Mouse (Mus musculus) right cerebral cortex, postnatal 14 days (tissue): ENCODE measurements around the gene Pdx1.

Experiments
- DNase-seq: peaks from one replicate; pipeline ENCODE4 v3.0.0; 2022

The Pdx1 gene

DNA sequence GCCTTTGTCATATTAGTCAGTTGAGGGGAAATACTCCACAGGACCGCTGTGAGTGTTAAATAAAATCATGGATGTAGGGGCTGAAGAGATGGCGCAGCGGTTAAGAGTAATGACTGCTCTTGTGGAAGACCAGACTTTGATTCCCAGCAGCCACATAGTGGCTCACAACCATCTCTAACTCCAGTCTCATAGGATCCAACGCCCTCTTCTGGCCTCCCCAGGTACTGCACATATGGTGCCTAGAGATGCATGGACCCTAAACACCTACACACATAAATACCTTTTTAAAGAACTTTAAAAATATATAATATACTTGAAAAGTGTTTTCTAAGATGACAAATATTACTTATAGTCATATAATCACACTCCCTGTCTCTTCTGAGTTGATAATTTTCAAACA is 14.6 kb downstream of the Pdx1 start:
- no peak for DNase-seq

GRCm38 (mm10) chr5:147291764-147292505 is 22.2 kb downstream of the Pdx1 start:
- no peak for DNase-seq

DNA sequence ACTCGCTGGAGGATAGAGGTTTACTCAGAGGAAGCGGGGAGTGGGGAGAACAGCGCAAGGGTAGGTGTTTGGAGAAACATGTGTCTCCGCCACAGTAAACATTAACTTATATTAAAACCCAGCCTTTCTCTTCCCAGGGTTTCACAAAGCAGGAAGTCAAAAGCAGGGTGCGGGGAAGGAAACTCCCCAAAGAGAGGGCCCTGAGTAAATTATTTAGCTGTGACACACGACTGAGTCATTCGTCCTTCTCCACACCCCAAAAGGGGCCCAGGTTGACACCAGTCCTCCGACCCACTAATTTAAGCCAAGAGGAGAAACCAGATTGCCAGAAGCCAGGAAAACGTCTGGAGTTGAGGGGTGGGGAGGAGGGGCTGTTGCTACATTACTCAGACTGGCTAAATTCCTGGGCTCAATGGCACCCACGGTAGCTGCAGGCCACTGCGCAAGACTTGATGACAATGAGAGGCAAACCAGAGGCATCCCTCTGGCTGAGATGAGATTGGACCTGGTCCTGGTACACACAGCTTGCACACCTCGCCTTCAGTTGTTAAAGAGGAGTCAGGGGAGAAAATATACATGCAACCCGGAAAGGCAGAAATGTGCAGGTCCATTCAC is 22.9 kb downstream of the Pdx1 start:
- DNase-seq: no peak

- peak; percentile 64 for DNase-seq
Measured at GRCm38 (mm10) chr5:147293127-147293910, 23.6 kb downstream of the Pdx1 start.

- DNase-seq: no peak
Measured at GRCm38 (mm10) chr5:147294121-147294520, 24.4 kb downstream of the Pdx1 start.

DNA sequence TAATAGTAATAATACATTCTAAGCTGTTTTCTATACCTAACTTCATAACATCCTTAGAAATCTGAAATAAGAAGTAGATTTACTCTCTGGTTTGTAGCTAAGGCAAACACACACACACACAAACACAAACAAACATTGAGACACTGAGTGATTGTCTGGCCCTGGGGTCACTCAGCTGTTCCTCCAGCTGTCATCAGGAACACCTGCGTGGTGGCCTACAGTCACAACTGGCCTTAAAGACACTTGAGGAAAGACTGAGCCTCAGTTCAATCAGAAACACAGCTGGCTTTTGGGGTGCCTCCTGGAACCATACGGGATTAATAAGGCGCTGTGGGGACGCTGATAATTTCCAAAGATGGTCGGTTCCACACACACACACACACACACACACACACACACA is 27.5 kb downstream of the Pdx1 start:
- no peak for DNase-seq

DNA sequence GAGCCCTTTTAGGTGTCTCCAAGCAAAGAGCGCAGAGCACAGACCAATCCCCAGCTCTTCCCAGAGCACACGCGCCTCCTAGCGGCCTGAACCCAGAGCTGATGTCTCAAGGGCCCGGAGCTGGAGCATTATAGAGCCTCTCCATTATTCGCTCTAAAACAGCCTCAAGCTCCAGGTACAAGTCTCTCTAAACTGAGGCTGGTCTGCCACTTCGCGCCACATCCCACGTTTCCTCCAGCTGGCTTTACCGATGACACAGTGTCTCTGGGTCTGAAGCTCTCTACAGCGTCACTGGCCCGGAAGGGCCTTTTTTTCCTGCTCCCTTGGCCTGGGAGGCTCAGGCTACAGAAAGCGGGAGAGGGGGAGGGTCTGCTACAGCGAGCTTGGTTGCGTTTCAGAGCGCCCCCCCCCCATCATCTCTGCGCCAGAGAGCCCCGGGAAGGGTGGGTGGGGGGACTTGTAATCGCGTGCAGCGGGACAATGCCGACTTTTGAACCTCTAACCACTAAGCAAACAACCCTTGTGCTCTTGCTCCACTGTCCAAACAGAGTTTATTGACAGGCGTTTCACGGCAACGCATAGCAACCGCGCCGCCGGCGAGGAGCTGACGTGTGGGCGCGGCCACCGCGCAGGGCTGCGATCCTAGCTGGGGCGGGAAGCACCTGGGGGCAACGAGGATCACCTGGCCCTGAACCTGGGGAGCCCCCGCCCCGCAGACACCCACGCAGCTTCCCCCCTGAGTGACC is 29.7 kb downstream of the Pdx1 start:
- no peak for DNase-seq

DNA sequence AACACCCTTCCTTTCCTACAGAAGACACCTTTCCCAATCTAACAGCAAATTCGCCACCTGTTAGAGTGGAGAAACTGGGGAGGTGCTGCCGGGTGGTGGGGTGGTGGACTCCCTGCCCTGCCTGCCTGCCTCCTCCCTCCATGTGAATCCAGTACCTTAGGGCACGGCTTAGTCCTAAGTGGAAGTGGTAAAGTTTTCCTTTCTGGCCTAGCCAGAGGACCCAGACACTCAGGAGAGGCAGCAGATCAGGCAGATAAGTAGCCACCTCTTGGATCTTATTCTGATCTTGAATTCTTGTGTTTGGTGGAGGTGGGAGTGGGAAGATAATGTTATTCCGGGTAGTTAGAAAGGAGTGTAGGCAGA is 30.2 kb downstream of the Pdx1 start:
- no peak for DNase-seq

GRCm38 (mm10) chr5:147300917-147301780 is 31.4 kb downstream of the Pdx1 start:
- DNase-seq: no peak

DNA sequence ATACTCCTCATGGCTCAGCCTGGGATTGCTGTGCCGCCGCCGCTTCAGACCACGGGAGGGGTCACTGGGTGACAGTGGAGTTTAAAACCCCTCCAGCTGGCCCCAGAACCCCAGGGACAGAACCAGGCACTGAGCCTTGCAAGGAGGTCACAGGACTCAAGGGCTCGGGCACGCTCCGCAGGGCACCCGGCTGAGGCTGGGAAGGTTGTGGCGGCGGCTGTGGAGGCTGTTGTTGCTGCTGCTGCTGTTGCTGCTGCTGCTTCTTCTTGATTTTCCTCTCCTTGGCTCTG is 32.0 kb downstream of the Pdx1 start:
- no peak for DNase-seq

DNA sequence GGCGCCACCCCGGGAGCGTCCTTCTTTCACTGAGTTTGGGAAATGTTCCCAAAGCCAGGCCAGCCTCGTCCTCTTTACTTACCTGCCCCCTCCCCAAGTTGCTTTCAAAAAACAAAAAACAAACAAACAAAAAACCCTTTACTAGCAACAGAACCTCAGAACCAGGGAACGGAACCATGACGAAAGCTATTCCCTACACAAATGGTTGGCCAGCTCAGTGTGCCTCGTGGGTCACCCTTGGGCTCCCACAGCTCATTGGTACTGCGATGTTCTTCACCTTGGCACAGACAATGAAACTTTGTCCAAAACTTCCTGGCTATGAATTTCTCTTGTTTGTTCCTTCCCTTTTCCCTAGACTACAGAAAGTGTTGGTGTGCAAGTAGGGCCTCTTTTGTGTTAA is 32.4 kb downstream of the Pdx1 start:
- DNase-seq: no peak

DNA sequence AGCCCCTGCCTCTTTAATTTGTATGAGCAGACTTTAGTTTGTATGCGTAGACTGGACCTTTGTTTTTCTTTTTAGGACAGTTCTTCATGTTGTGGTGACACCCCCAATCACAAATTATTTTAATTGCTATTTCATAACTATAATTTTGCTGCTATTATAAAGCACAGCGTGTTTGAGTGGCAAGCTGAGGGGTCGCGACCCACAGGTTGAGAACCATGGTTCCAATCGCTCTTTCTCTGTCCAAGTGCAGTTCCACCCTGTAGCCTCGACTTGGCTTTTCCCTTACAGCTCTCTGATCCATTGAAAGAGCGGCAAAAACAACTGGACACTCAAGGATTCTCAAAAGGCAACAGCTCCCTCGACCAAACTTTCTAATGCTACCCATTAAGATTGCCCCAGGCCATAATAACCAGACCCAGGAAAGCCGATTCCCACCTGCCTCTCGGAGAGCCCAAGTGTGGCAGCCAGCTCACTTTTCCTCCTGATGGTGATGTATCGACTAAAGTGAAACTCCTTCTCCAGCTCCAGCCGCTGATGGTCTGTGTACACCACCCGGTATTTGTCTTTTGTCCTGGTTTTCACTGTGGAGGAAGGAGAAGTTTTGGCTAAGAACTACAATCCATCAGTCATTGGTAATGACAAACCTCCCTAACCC is 33.1 kb downstream of the Pdx1 start:
- no peak for DNase-seq

DNA sequence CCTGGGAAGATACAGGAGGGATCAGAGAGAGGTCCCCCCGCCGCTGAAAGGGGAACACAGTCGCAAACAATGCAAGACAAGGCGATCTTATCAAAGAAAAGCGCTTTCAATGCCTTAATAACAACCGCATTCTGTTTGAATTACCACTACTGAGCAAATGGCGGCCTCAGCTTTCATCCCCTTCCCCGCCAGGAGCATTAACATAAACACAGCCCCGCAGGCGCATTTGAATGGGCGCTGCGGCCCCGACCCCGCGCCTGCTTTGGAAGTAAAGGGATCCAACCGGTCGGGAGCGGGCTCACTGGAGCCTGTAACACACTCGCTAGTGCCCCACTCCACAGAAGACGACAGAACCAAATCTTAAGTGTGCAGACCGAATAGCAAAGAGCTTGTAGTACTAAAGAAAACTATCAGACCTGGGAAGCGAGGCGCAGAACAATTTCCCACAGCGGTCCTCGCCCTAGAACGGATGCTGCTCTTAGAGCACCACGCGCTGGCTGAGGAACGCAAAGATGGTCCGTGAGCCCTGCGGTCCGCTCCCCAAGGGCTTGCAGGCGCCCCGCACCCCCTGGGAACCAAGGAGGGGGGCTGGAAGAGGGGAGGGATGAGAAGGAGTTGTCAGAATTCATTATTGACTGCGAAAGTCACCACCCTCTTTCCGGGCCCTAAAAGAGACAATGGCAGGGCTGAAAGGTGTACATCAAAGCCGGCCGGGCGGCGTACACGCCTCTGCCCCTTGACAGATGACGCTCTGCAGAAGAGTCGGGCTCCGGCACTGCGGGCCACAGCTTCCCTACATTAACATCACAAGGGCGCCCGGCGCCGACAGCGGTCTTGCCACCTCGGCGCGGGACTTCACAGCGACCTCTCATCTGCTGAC is 34.8 kb downstream of the Pdx1 start:
- no peak for DNase-seq

- DNase-seq: no peak
Measured at GRCm38 (mm10) chr5:147305166-147305565, 35.4 kb downstream of the Pdx1 start.

DNA sequence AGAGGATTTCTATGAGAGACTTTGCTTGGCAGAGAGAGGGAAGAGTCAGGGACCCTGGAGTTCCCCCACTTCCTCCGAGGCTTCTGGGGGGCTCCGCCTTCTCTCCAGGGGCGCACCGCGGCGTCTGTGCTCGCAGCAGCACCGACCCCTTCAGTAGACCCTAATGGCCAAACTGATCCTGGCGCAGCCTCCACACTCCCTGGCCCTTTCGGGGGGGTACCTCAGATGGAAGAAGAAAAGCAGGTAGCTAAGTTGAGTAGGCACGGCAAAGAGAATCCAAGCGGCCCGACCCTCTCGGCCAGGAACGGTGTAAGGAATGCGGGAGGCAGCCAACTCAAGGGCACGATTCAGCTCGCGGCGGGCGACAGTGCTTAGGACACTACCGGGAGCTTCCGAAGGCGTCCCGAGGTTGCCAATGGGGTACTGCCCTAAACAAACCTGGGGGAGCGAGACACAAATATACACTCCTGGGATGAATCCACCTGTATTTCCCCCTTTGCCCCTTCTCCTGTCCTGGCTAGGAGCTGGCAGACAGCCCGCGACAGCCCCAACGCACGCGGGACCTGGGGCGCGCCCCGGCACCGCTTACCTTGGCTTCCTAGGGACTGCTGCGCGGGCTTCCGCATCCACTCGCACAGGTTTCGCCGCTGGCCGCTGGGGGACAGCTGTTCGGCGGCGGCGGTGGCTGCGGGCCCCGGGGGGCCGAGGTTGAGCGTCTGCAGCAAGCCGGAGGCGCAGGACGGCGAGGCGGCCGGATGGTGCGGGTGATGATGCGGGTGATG is 36.3 kb downstream of the Pdx1 start:
- DNase-seq: no peak

DNA sequence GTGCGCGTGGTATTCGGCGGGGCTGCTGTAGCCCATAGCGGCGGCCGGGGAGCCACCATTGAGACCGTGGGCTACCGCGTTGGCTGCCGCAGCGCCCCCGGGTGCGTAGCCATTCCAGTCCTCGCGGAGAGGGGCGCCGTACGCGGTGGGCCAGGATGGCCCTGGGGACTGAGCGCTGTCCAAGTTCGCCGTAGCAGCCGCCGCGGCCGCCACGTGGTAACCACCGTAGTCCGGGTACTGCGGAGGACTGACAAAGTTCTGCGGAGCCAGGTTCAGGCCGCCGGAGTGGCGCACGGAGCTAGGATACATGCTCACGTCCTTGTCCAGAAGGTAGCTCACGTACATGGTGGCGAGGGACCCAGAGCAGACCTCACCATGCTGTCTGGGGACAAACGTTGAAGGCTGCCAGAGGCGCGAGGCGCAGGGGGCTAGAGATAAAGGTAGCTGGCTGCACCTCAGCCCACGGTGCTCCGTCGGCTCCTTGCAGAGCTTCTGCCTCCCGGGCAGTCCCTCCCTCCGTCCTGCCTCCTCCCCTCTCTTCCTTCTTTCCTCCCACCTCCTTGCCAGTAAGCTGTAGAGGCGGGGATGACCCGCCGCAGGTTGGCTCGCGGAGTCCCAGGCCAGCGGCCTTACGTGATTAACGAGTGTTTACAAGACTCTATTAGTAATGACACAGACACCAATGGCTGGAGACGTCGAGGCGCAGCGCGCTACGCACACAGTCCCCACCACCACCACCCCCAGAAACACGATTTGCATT is 37.1 kb downstream of the Pdx1 start, which contains the start of gene Cdx2:
Gene Cdx2 (minus strand): TSS at position 633 of the 760 bp plus-strand sequence.
- DNase-seq: no peak

DNA sequence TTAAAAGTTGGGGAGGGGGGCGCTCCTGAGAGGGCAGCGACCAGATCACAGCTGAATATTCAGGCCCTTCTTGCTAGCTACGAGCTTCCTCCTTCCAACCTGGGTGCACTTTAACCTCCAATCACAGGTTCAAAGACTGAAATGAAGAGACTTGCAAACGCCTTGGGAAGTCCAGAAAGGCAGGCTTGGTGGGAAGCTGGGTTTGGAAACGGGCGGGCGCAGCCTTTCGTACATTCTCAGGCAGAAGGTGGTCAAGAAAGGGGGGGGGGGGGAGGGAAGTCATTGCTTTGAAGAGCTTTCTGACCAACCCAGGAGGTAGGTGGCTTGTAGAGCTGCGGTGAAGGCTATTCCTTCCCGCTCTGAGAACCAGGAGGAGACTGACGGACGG is 37.6 kb downstream of the Pdx1 start:
- DNase-seq: no peak

- no peak for DNase-seq
Measured at GRCm38 (mm10) chr5:147308451-147308850, 38.7 kb downstream of the Pdx1 start.

GRCm38 (mm10) chr5:147309786-147310185 is 40.0 kb downstream of the Pdx1 start:
- no peak for DNase-seq
